Mouse (Mus musculus) hindbrain, embryonic 12.5 days (tissue): ENCODE results near the gene Olfr776. TPM values are rescaled to one million over a fixed set of nuclear protein-coding genes. Genes with fewer than 3 reads are reported as not detected.
"Not testable (repeated sequence)": the region's sequence is repeated elsewhere in the genome, so short reads cannot be mapped to it uniquely, and the experiment has no call there.

Experiments
- ATAC-seq: fragments of 200-750 bp; cut with Nextera tagmentation; 2 replicates; pipeline ENCODE4 v1.8.0; 2017; ENCODE audit warnings: moderate TSS enrichment; ENCODE audit not compliant: low FRiP score
- H3K27ac ChIP-seq: fragments of 300-500 bp; sonication (generic); 2 replicates; pipeline ENCODE4 v1.5.1; 2016; ENCODE audit warnings: mild to moderate bottlenecking
- H3K27me3 ChIP-seq: fragments of 300-500 bp; sonication (generic); 2 replicates; pipeline ENCODE4 v1.6.1; 2016; ENCODE audit warnings: mild to moderate bottlenecking
- H3K36me3 ChIP-seq: fragments of 300-500 bp; sonication (generic); 2 replicates; pipeline ENCODE4 v1.6.1; 2016; ENCODE audit warnings: mild to moderate bottlenecking
- H3K4me1 ChIP-seq: fragments of 300-500 bp; sonication (generic); 2 replicates; pipeline ENCODE4 v1.6.1; 2016
- H3K4me2 ChIP-seq: fragments of 300-500 bp; sonication (generic); replicated peaks from 2 replicates; pipeline ENCODE4 v1.6.1; 2016; ENCODE audit warnings: mild to moderate bottlenecking
- H3K4me3 ChIP-seq: fragments of 300-500 bp; sonication (generic); 2 replicates; pipeline ENCODE4 v1.5.1; 2016; ENCODE audit warnings: mild to moderate bottlenecking
- H3K9ac ChIP-seq: fragments of 300-500 bp; sonication (generic); 2 replicates; pipeline ENCODE4 v1.6.1; 2016; ENCODE audit warnings: mild to moderate bottlenecking, moderate library complexity
- H3K9me3 ChIP-seq: fragments of 300-500 bp; sonication (generic); replicated peaks from 2 replicates; pipeline ENCODE4 v1.6.1; 2016; ENCODE audit warnings: mild to moderate bottlenecking
- WGBS: fragments of 180-500 bp; shearing (Covaris S2); methylation state at CpG from one replicate; pipeline ENCODE4 v1.1.7; 2016; 5-methylcytosine and 5-hydroxymethylcytosine counted together
- polyA plus RNA-seq: library from polyadenylated mRNA; unstranded; fragments of >200 nt; fragmentation: Nextera tagmentation; extraction: Ambion mirVana; gene quantifications from 2 replicates; pipeline ENCODE4 v1.2.1, GENCODE M21; 2016

Gene Olfr776
- not detected in 2 replicates for polyA plus RNA-seq

- no peak within 1 kb of the TSS for H3K9ac ChIP-seq
- H3K27me3 ChIP-seq: no peaks in the 10 kb centered on the region
- H3K36me3 ChIP-seq: no peaks in the 10 kb centered on the region
- H3K9me3 ChIP-seq: no peaks in the 10 kb centered on the region
- no peak within 1 kb of the TSS for H3K4me2 ChIP-seq
- ATAC-seq: no peak
- no peak within 1 kb of the TSS for H3K4me3 ChIP-seq
- H3K4me1 ChIP-seq: no peaks in the 10 kb centered on the region
- H3K27ac ChIP-seq: no peak within 1 kb of the TSS
These were observed at the start of gene Olfr776 for GRCm38 (mm10) chr10:129258827-129259226. Olfr776 (plus strand) TSS chr10:129259127.

- Histone ChIP-seq H3K9me3 (no peaks in the 10 kb centered on the region), H3K9ac (no peak overlapping the region), H3K27ac (no peak overlapping the region), H3K36me3 (no peaks in the 10 kb centered on the region), H3K4me2 (no peak overlapping the region), H3K4me1 (no peaks in the 10 kb centered on the region), H3K27me3 (no peaks in the 10 kb centered on the region), H3K4me3 (no peak overlapping the region)
- ATAC-seq: no peak
- WGBS: 89% methylated on average over 1 of the region's 1 CpGs
These were observed 28.2 kb upstream of the Olfr776 start for GRCm38 (mm10) chr10:129230737-129231136.

GRCm38 (mm10) chr10:129235904-129236303, 23.0 kb upstream of the Olfr776 start, which contains the start of gene Olfr774:
Olfr774 (plus strand) TSS chr10:129236204.
- H3K27me3 ChIP-seq: no peaks in the 10 kb centered on the region
- no peak within 1 kb of the TSS for H3K4me3 ChIP-seq
- WGBS: 73% methylated on average over 2 of the region's 2 CpGs
- H3K9ac ChIP-seq: no peak within 1 kb of the TSS
- H3K4me2 ChIP-seq: no peak within 1 kb of the TSS
- ATAC-seq: no peak
- H3K36me3 ChIP-seq: no peaks in the 10 kb centered on the region
- no peaks in the 10 kb centered on the region for H3K9me3 ChIP-seq
- no peaks in the 10 kb centered on the region for H3K4me1 ChIP-seq
- H3K27ac ChIP-seq: no peak within 1 kb of the TSS

GRCm38 (mm10) chr10:129248112-129248511, 10.8 kb upstream of the Olfr776 start, which contains the start of gene Olfr775:
Olfr775 (plus strand) TSS chr10:129248412.
- ATAC-seq: no peak
- Histone ChIP-seq H3K4me1 (no peaks in the 10 kb centered on the region), H3K36me3 (no peaks in the 10 kb centered on the region), H3K9ac (no peak within 1 kb of the TSS), H3K4me2 (no peak within 1 kb of the TSS), H3K9me3 (no peaks in the 10 kb centered on the region), H3K27me3 (no peaks in the 10 kb centered on the region), H3K4me3 (no peak within 1 kb of the TSS), H3K27ac (no peak within 1 kb of the TSS)
- WGBS: 78% methylated on average over 3 of the region's 3 CpGs

GRCm38 (mm10) chr10:129271081-129271535, 12.2 kb downstream of the Olfr776 start, which contains the start of gene Olfr777:
Olfr777 (minus strand) TSS chr10:129271485.
- Histone ChIP-seq H3K4me1 (no peaks in the 10 kb centered on the region), H3K4me3 (no peak within 1 kb of the TSS), H3K9ac (no peak within 1 kb of the TSS), H3K4me2 (no peak within 1 kb of the TSS), H3K9me3 (no peaks in the 10 kb centered on the region), H3K36me3 (no peaks in the 10 kb centered on the region), H3K27ac (no peak within 1 kb of the TSS), H3K27me3 (no peaks in the 10 kb centered on the region)
- no peak for ATAC-seq
- WGBS: 88% methylated on average over 2 of the region's 2 CpGs

- H3K4me2 ChIP-seq, H3K9ac ChIP-seq, H3K4me3 ChIP-seq, ATAC-seq, H3K4me1 ChIP-seq, H3K27ac ChIP-seq, H3K36me3 ChIP-seq, H3K27me3 ChIP-seq, H3K9me3 ChIP-seq: not testable (repeated sequence)
- whole genome bisulfite sequencing: 68% methylated on average over 1 of the region's 1 CpGs
These were observed 54.0 kb downstream of the Olfr776 start for GRCm38 (mm10) chr10:129312973-129313372.

GRCm38 (mm10) chr10:129313521-129313920, 54.6 kb downstream of the Olfr776 start:
- H3K36me3 ChIP-seq, H3K9me3 ChIP-seq, H3K4me1 ChIP-seq, H3K4me2 ChIP-seq, H3K27me3 ChIP-seq, H3K9ac ChIP-seq, H3K27ac ChIP-seq, H3K4me3 ChIP-seq, ATAC-seq: not testable (repeated sequence)
- no CpG with 5 or more reads among the region's 1 CpGs for WGBS

Other genes starting within 250 kb of the Olfr776 start
- not detected in 2 replicates for gene Olfr763, start 248.3 kb upstream of the Olfr776 start, polyA plus RNA-seq
- not detected in 2 replicates for gene Olfr764-ps1, start 219.2 kb upstream of the Olfr776 start, polyA plus RNA-seq
- not detected in 2 replicates for gene Olfr765, start 209.1 kb upstream of the Olfr776 start, polyA plus RNA-seq
- gene Olfr766-ps1, start 190.2 kb upstream of the Olfr776 start, polyA plus RNA-seq: not detected in 2 replicates
- gene Olfr767, start 176.2 kb upstream of the Olfr776 start, polyA plus RNA-seq: not detected in 2 replicates
- not detected in 2 replicates for gene Olfr768, start 159.8 kb upstream of the Olfr776 start, polyA plus RNA-seq
- gene Olfr769, start 141.3 kb upstream of the Olfr776 start, polyA plus RNA-seq: not detected in 2 replicates
- not detected in 2 replicates for gene Olfr770, start 120.1 kb upstream of the Olfr776 start, polyA plus RNA-seq
- gene Olfr771, start 94.4 kb upstream of the Olfr776 start, polyA plus RNA-seq: not detected in 2 replicates
- gene Olfr772, start 81.2 kb upstream of the Olfr776 start, polyA plus RNA-seq: not detected in 2 replicates
- gene Olfr773, start 71.7 kb upstream of the Olfr776 start, polyA plus RNA-seq: not detected in 2 replicates
- not detected in 2 replicates for gene Olfr774, start 22.9 kb upstream of the Olfr776 start, polyA plus RNA-seq
- gene Olfr775, start 10.7 kb upstream of the Olfr776 start, polyA plus RNA-seq: not detected in 2 replicates
- gene Olfr777, start 12.4 kb downstream of the Olfr776 start, polyA plus RNA-seq: not detected in 2 replicates
- not detected in 2 replicates for gene Olfr780, start 59.0 kb downstream of the Olfr776 start, polyA plus RNA-seq
- not detected in 2 replicates for gene Olfr781, start 69.7 kb downstream of the Olfr776 start, polyA plus RNA-seq
- gene Olfr782, start 89.7 kb downstream of the Olfr776 start, polyA plus RNA-seq: not detected in 2 replicates
- gene Olfr784, start 125.0 kb downstream of the Olfr776 start, polyA plus RNA-seq: not detected in 2 replicates
- gene Olfr785, start 146.3 kb downstream of the Olfr776 start, polyA plus RNA-seq: not detected in 2 replicates
- gene Olfr786, start 168.2 kb downstream of the Olfr776 start, polyA plus RNA-seq: not detected in 2 replicates
- not detected in 2 replicates for gene Olfr787, start 202.7 kb downstream of the Olfr776 start, polyA plus RNA-seq
- gene Olfr788, start 211.9 kb downstream of the Olfr776 start, polyA plus RNA-seq: not detected in 2 replicates
- gene Olfr789, start 225.6 kb downstream of the Olfr776 start, polyA plus RNA-seq: not detected in 2 replicates
- not detected in 2 replicates for gene Olfr790, start 239.4 kb downstream of the Olfr776 start, polyA plus RNA-seq